ENCODE assay signal across 21 mouse cellular contexts in genomic region chr13:31761057-31761456, GRCm38 (mm10). TPM values are rescaled to one million over a fixed set of nuclear protein-coding genes. Genes with fewer than 3 reads are reported as not detected.
DNase-seq lines count a peak whose midpoint lies in the region; ATAC-seq and TF ChIP-seq lines count a peak whose summit lies in the region.
"Had no signal": no experiment of that assay in that cellular context is flagged by ENCODE, and none has a peak within 500 bp of the region (broad histone marks: within the 10 kb centered on the region; RNA-seq: fewer than 3 reads in every experiment).

No protein-coding gene starts in this region.

- no peak for ATAC-seq in hindbrain, embryonic 11.5 days (ENCODE audit: low FRiP score)
- no peak for ATAC-seq in kidney, postnatal 0 days (replicated peaks; ENCODE audit: low FRiP score, low read depth)
- no peak for ATAC-seq in limb, embryonic 11.5 days (ENCODE audit: insufficient number of reproducible peaks, low FRiP score, low TSS enrichment, low read depth)
- no peak for ATAC-seq in limb, embryonic 15.5 days (ENCODE audit: insufficient number of reproducible peaks, low FRiP score, low TSS enrichment, low read depth)
- ATAC-seq: forebrain, embryonic 14.5 days; hindbrain, embryonic 16.5 days; inflammation-experienced regulatory T-cells, adult 6 months; Patski had no signal

- H3K9ac ChIP-seq in hindbrain, embryonic 11.5 days (ENCODE audit: low read depth, low read length): no peak overlapping the region
- no peak overlapping the region for H3K9ac ChIP-seq in kidney, postnatal 0 days (ENCODE audit: low read depth, low read length)
- H3K9ac ChIP-seq in limb, embryonic 11.5 days (ENCODE audit: low read length): no peak overlapping the region
- H3K9ac ChIP-seq in limb, embryonic 15.5 days: no peak overlapping the region
- H3K9ac ChIP-seq: embryonic facial prominence, embryonic 13.5 days; heart, embryonic 12.5 days; hindbrain, embryonic 12.5 days had no signal

- no peaks in the 10 kb centered on the region for H3K9me3 ChIP-seq in hindbrain, embryonic 10.5 days
- H3K9me3 ChIP-seq in hindbrain, embryonic 11.5 days (ENCODE audit: control insufficient read depth, low read length): no peaks in the 10 kb centered on the region
- no peaks in the 10 kb centered on the region for H3K9me3 ChIP-seq in kidney, postnatal 0 days (replicated peaks; ENCODE audit: low read length)
- H3K9me3 ChIP-seq in limb, embryonic 11.5 days (ENCODE audit: control insufficient read depth, low read length): no peaks in the 10 kb centered on the region
- H3K9me3 ChIP-seq in limb, embryonic 15.5 days: no peaks in the 10 kb centered on the region
- H3K9me3 ChIP-seq: embryonic facial prominence, embryonic 13.5 days; heart, embryonic 12.5 days; hindbrain, embryonic 12.5 days had no signal

- WGBS in hindbrain, embryonic 10.5 days: 59% methylated on average over 4 of the region's 4 CpGs
- WGBS in hindbrain, embryonic 11.5 days: 55% methylated on average over 4 of the region's 4 CpGs
- 52% methylated on average over 4 of the region's 4 CpGs for WGBS in kidney, postnatal 0 days
- whole genome bisulfite sequencing in limb, embryonic 11.5 days: 76% methylated on average over 4 of the region's 4 CpGs
- 65% methylated on average over 4 of the region's 4 CpGs for WGBS in limb, embryonic 15.5 days

- H3K27me3 ChIP-seq in hindbrain, embryonic 10.5 days (ENCODE audit: insufficient read depth, poor library complexity, severe bottlenecking): no peaks in the 10 kb centered on the region
- H3K27me3 ChIP-seq in hindbrain, embryonic 11.5 days (ENCODE audit: control insufficient read depth, insufficient read depth, low read length): no peaks in the 10 kb centered on the region
- H3K27me3 ChIP-seq in kidney, postnatal 0 days (ENCODE audit: insufficient read depth, low read length): no peaks in the 10 kb centered on the region
- H3K27me3 ChIP-seq in limb, embryonic 11.5 days (ENCODE audit: control insufficient read depth, insufficient read depth, low read length): no peaks in the 10 kb centered on the region
- H3K27me3 ChIP-seq in limb, embryonic 15.5 days: no peaks in the 10 kb centered on the region
- H3K27me3 ChIP-seq: CH12.LX; embryonic facial prominence, embryonic 13.5 days; hindbrain, embryonic 12.5 days; Patski had no signal

- no peak overlapping the region for H3K4me3 ChIP-seq in hindbrain, embryonic 10.5 days
- no peak overlapping the region for H3K4me3 ChIP-seq in hindbrain, embryonic 11.5 days (ENCODE audit: low read depth, low read length)
- no peak overlapping the region for H3K4me3 ChIP-seq in kidney, postnatal 0 days (replicated peaks; ENCODE audit: low read depth, low read length)
- H3K4me3 ChIP-seq in limb, embryonic 11.5 days (ENCODE audit: low read depth, low read length): no peak overlapping the region
- H3K4me3 ChIP-seq in limb, embryonic 15.5 days: no peak overlapping the region
- H3K4me3 ChIP-seq: embryonic facial prominence, embryonic 13.5 days; heart, adult 2 months; heart, embryonic 12.5 days; hindbrain, embryonic 12.5 days had no signal

- no peak overlapping the region for H3K4me2 ChIP-seq in hindbrain, embryonic 11.5 days (replicated peaks; ENCODE audit: low read depth, low read length)
- H3K4me2 ChIP-seq in kidney, postnatal 0 days (ENCODE audit: low read length): no peak overlapping the region
- no peak overlapping the region for H3K4me2 ChIP-seq in limb, embryonic 11.5 days (ENCODE audit: low read depth, severe bottlenecking)
- no peak overlapping the region for H3K4me2 ChIP-seq in limb, embryonic 15.5 days
- H3K4me2 ChIP-seq: embryonic facial prominence, embryonic 13.5 days; heart, embryonic 12.5 days; hindbrain, embryonic 12.5 days had no signal

- no peak for TF ChIP-seq CTCF in kidney, postnatal 0 days (IDR thresholded peaks at IDR 0.05; ENCODE audit: low read depth)

- H3K27ac ChIP-seq in hindbrain, embryonic 10.5 days: 0 out of 2 replicates have a peak overlapping the region, but pooled peaks have one; percentile 23
- no peak overlapping the region for H3K27ac ChIP-seq in hindbrain, embryonic 11.5 days (ENCODE audit: low read depth, low read length)
- H3K27ac ChIP-seq in kidney, postnatal 0 days: peak overlapping the region; percentile 20; the same call in 1 of the 2 replicates
- H3K27ac ChIP-seq in limb, embryonic 11.5 days (replicated peaks; ENCODE audit: low read depth, low read length): peak overlapping the region; percentile 59; the same call in 1 of the 2 replicates
- peak overlapping the region; percentile 54; the same call in 1 of the 2 replicates for H3K27ac ChIP-seq in limb, embryonic 15.5 days
- H3K27ac ChIP-seq: embryonic facial prominence, embryonic 13.5 days; heart, adult 2 months; hindbrain, embryonic 12.5 days had no signal

- DNase-seq in hindbrain, embryonic 10.5 days (ENCODE audit: low spot score): no peak
- no peak for DNase-seq in hindbrain, embryonic 11.5 days (ENCODE audit: low spot score)
- no peak for DNase-seq in kidney, postnatal 0 days (ENCODE audit: low spot score)
- DNase-seq in kidney, postnatal 36 days: no peak
- DNase-seq in limb, embryonic 11.5 days (ENCODE audit: low spot score): no peak
- no peak for DNase-seq in urinary bladder, postnatal 36 days (ENCODE audit: low spot score in 2 of 2)
- DNase-seq in urinary bladder, postnatal 4 days (ENCODE audit: low spot score in 2 of 2): no peak
- DNase-seq: adrenal gland, postnatal 25 days; cerebellum, adult 18-20 months; cerebellum, postnatal 25 days; gastrocnemius, postnatal 10 days; heart, adult 2 months had no signal

- no peaks in the 10 kb centered on the region for H3K36me3 ChIP-seq in hindbrain, embryonic 10.5 days
- no peaks in the 10 kb centered on the region for H3K36me3 ChIP-seq in hindbrain, embryonic 11.5 days (ENCODE audit: control insufficient read depth, insufficient read depth, low read length)
- no peaks in the 10 kb centered on the region for H3K36me3 ChIP-seq in kidney, postnatal 0 days (ENCODE audit: insufficient read depth, low read length)
- no peaks in the 10 kb centered on the region for H3K36me3 ChIP-seq in limb, embryonic 11.5 days (ENCODE audit: control insufficient read depth, insufficient read depth, low read length)
- H3K36me3 ChIP-seq in limb, embryonic 15.5 days: no peaks in the 10 kb centered on the region
- H3K36me3 ChIP-seq: embryonic facial prominence, embryonic 13.5 days; heart, embryonic 12.5 days; hindbrain, embryonic 12.5 days had no signal

- peaks cover 12% of the 10 kb centered on the region for H3K4me1 ChIP-seq in hindbrain, embryonic 10.5 days (replicated peaks)
- no peaks in the 10 kb centered on the region for H3K4me1 ChIP-seq in hindbrain, embryonic 11.5 days (replicated peaks; ENCODE audit: control insufficient read depth, insufficient read depth, low read length)
- 0 out of 2 replicates have a peak, but pooled peaks cover 3% of the 10 kb centered on the region for H3K4me1 ChIP-seq in kidney, postnatal 0 days (replicated peaks; ENCODE audit: insufficient read depth, low read length)
- peaks cover 7% of the 10 kb centered on the region for H3K4me1 ChIP-seq in limb, embryonic 11.5 days (ENCODE audit: control insufficient read depth, insufficient read depth, low read length)
- peaks cover 17% of the 10 kb centered on the region for H3K4me1 ChIP-seq in limb, embryonic 15.5 days

RNA-seq across cellular contexts. Expression of gene Foxc1, which starts 45.4 kb away (rescaled TPM):
- polyA plus RNA-seq in hindbrain, embryonic 10.5 days (2016; fragmentation: Nextera tagmentation; extraction: Ambion mirVana): 2.9 and 3.7 TPM in 2 replicates
- 5.6 and 6.1 TPM in 2 replicates for polyA plus RNA-seq in hindbrain, embryonic 11.5 days (2014; fragmentation: Nextera tagmentation; extraction: Ambion mirVana)
- 5.7 and 7.6 TPM in 2 replicates for polyA plus RNA-seq in kidney, postnatal 0 days (2015; fragmentation: Nextera tagmentation; extraction: Ambion mirVana)
- 5.6 and 6.4 TPM in 2 replicates for polyA plus RNA-seq in limb, embryonic 11.5 days (2014; fragmentation: Nextera tagmentation; extraction: Ambion mirVana)
- polyA plus RNA-seq in limb, embryonic 15.5 days (2015; fragmentation: Nextera tagmentation; extraction: Ambion mirVana): 2.0 and 3.1 TPM in 2 replicates
- polyA plus RNA-seq: inflammation-experienced regulatory T-cells, adult 6 months had no signal
